ENCODE assay signal across 19 mouse cellular contexts in the genomic region with DNA sequence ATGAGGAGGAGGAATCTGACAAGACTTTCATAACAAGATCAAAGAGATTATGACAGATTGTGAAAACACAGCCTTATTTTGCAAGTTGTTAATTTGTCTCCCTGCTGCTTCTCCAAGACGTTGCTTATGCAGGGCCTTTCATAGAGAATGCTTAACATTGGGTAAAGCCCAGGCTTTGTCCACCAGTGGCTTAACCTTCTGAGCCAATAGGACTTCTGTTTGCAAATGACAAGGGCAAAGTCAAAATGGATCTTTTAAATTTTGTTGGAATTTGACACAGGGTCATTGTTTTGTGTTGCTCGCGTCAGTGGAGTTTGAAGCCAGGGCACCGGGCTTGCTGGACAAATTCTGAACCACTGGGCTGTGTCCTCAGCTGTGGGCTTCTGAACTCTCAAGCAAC.
A peak's percentile ranks its signal among the peaks of the same experiment; 100 is the strongest.
DNase-seq lines count a peak whose midpoint lies in the region.
"Had no signal": no experiment of that assay in that cellular context is flagged by ENCODE, and none has a peak within 500 bp of the region (broad histone marks: within the 10 kb centered on the region; RNA-seq: fewer than 3 reads in every experiment).

No protein-coding gene starts in this region.

- DNase-seq in kidney, adult 11 months: peak; percentile 7
- no peak for DNase-seq in kidney, postnatal 4 days
- DNase-seq in kidney, adult 8-10 months: peak; percentile 12 to 16
- DNase-seq in kidney, postnatal 14 days: no peak
- DNase-seq in kidney, postnatal 36 days: peak; percentile 3 to 11
- no peak for DNase-seq in kidney, postnatal 10 days
- DNase-seq in brain, adult 2 months (ENCODE audit: low read depth, low spot score): peak; percentile 12
- no peak for DNase-seq in thymus, postnatal 25 days
- DNase-seq: adrenal gland, adult 8-10 months; adrenal gland, postnatal 14 days; adrenal gland, postnatal 36 days; B cell, adult 2 months; cerebellum, adult 11 months; cerebellum, adult 18-20 months; cerebellum, adult 8-10 months; cerebellum, adult 9-11 months; cerebellum, postnatal 14 days; cerebellum, postnatal 36 days; embryo, embryonic 11 days had no signal

Comparison
In these comparisons a context has a peak if more than half of its experiments do, and no peak if none do; other contexts are left out.
1. DNase-seq: peak in kidney, adult 11 months (single experiment), kidney, adult 8-10 months (2 of 2), kidney, postnatal 36 days (2 of 2) and brain, adult 2 months (single experiment); none in kidney, postnatal 4 days (0 of 2), kidney, postnatal 14 days (single experiment), kidney, postnatal 10 days (single experiment) and thymus, postnatal 25 days (single experiment).